Mouse (Mus musculus) thymus, postnatal 36 days (tissue): ENCODE measurements at regions not wholly inside any gene's neighbourhood (a gene's known extent, or its start where the extent isn't known, plus 50 kb on each side); places are given as distances from the start of the nearest gene placed in this dataset.
"Not testable (repeated sequence)": the region's sequence is repeated elsewhere in the genome, so short reads cannot be mapped to it uniquely, and the experiment has no call there.

ENCODE experiments used
- DNase-seq, 2 experiments: peaks; one replicate each; pipeline ENCODE4 v3.0.0; 2022; ENCODE audit warnings: mixed read lengths in 2 of 2

DNA sequence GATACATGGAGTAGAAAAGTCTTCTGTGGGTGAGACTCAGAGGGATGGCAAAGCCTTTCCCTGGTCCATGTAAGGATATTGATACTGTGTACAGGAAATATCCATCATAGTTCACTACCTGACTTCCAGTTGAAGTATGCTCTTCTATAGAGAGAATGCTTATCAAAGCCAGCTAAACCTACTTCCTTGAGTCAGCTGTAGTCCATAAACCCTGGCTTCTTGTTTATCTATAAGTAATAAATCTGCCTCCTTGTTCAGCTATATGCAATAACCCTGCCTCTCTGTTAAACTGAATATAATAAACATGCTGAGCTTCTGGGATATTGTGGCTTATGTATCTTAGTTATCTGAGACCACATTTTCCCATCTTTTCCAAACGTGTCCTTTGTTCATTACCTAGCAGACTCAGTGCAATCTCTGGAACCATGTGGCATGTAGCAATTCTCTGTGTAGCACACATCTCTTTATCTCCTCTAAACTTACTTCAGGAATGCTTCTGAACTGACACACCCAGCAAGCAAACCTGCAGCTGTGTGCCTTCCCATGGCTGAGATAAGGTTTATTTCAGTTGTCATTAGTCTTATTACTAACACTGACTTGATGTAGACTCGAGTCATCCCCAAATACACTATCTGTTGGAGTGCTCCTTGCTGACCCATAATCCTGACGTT, 694.9 kb upstream of the Map3k7 start:
- no peak for DNase-seq

DNA sequence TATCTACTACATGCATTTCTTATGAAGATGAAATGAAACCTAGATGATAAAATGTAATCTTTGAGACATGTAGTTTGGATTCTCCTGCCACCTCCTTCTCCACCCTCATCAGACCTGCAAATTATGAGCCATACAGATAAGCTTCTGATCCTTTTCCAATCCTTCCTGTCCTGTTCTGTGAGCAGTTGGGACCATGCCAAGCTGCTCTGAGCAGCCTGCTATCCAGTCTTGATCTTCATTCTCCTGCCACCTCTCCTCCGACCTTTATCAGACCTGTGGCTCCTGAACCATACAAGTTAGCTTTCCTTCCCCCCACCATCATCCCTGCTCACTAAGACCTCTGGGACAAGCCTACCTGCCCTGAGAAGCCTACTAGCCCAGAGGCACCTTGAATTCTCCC, 689.8 kb upstream of the Map3k7 start:
- DNase-seq: no peak

DNA sequence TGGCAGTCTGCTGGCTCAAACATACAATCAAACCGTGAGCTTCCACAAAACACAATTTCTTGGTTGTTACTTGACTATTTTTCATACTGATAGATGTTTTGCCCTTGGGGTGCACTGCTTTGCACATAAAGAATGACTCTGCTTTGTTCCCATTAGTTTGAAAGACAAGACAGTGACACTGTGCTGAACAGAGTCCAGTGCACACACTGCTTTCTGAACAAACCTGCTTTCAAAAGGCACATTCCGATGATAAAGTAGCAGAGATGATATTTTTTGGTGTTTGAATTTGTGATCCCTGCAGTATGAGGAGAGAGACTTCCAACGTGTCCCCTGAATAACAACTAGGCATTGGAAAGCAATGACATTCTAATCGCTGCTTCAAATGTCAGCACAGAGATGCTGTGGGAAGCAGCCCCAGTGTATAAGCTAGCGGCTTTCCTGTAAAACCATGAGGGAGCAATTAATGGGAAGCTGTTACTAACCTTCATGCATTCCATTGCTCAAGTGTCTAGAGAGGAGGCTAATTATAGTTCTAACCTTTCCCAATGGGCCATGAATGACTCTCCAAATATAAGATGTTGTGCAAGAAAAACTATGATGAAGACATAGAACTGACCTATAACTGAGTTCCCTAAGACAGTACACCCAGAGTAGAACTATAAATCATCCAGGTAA, 673.5 kb upstream of the Map3k7 start:
- DNase-seq: no peak

DNA sequence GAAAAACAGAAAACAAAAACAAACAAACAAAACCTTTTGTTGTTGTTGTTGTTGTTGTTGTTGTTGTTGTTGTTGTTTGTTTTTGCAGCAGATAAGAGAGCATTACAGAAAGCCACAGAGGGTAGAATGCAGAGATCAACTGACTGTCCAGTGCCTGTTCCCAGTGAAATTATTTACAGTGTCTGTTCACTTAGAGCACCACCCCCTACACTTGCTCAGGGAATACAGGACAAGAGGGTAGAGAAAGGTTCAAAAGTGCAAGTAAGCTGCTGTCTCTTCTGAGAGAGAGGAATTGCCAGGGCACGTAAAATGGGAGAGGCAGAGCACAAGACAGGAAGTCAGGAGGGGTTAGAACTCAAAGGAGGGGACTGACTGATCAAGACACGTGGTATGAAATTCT, 670.1 kb upstream of the Map3k7 start:
- no peak for DNase-seq

DNA sequence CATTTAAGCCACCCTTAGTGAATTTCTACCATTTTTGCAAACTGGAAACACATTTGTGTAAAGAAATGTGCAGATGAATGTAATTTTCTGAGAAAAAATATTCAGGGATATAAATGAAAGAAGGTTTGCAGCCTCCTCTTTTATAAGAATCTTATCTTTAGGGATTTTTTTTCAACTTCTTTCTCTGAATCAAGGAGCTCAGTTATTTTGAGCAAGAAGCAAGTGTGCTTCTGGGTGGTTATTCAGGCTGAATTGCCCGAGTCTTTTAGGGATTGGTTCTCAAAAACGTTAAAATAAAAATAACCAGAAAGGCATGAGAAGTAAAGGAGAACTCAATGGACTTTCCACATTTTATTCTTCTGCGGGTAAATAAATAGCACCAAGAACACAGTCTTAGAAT, 666.0 kb upstream of the Map3k7 start:
- no peak for DNase-seq

DNA sequence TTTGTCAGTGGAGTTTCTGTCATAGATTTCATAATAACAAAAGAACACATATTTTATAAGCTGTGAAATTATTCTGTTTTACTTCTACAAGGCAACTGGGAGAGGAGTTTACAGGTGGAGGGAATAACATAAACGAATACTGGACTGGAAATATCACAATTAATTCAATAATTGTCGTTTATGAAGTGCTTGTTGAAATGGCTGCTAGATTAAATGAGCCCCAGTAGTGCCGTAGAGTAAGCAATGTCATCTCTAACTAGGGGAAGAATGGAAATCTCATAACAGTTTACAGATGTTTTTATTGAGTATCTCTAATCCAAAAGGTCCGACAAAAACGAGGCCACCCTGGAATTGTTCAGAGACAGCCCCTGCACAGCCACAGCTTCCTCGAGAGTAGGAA, 644.6 kb upstream of the Map3k7 start:
- no peak for DNase-seq

DNA sequence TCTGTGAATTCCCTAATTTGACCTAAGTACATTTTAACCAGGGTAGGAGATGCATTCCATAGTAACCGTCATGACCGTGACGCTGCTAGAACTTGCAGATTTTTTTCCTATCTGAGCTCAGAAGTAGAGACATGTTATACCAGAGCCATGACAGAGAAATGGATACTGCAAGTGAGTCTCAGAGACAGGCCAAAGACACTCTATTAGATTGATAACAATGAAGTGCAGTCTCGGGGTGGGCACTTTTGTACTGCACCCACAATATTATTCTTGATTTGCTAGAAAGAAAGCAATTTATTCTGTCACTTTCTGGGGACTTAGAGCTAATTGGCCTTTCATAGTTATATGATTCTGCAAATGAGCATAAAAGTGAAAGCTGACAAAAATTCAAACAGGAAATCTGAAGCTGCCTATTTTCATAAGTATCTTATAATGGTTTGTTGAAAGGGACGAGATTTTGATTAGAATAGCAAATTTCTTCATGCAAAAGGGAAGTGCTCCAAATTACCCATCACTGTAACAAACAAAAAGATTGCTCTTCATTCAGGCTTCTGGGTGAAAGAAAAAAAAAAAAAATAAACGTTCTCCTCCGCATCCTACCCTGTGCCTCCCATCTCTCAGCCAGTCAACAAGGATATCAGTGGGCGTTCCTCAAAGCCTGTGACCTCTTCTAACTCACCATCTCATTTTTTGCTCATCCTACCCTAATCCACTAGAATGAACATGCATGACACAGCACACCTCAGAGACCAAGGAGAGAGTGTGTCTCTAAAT, 643.0 kb upstream of the Map3k7 start:
- DNase-seq: no peak

DNA sequence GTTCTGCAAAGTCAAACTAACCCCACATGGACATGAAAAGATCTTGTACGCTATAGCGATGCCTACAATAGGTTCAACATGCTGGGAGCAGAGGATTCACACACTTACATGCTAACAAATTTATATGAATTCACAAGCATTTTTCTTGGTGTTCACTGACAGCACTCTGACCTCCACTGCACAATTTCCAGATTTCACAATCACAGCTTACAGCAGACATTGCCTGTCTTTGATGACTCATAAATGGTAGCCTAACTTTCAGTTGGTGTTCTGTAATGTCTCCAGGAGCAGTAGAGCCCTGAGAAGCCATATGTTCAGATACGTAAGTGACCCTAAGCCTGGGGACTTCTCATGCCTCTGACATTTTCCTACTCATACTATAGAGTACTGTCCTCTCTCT, 640.1 kb upstream of the Map3k7 start:
- DNase-seq: no peak

DNA sequence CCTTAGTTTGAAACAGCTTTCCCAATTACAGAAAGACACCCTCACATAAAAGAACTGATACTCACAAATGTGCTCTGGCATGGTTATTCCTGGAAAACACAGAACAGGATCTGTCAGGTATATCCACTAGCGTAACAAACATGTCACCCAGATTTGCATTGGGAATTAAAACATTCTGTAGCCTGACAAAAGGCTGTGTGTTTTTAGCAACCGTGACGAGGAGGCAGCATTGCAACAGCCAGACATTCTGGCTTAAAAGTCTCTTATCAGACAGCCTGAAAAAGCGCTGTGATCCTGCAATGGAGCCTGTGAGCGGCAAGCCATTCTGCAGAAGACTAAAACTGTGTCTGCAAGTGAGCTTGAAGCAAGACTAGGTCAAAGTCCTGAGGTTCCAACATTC, 635.1 kb upstream of the Map3k7 start:
- DNase-seq: no peak

DNA sequence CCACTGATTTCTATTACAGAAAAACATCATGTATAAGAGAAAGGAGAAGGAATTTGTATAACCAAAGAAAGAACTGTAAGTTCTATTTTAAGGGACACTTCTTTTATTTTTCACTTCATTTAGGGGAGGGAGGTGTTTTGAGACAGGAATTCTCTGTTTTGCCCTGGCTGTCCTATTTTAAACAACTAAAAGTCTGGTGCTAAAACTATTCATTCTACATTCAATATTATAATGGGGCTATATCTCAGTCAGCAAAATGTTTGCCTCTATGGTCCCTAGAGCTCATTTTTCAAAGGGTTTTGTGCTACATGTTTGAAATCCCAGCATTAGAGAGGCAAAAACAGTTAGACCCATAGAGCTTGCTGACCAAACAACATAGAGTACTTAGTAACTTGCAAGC, 632.8 kb upstream of the Map3k7 start:
- no peak for DNase-seq

DNA sequence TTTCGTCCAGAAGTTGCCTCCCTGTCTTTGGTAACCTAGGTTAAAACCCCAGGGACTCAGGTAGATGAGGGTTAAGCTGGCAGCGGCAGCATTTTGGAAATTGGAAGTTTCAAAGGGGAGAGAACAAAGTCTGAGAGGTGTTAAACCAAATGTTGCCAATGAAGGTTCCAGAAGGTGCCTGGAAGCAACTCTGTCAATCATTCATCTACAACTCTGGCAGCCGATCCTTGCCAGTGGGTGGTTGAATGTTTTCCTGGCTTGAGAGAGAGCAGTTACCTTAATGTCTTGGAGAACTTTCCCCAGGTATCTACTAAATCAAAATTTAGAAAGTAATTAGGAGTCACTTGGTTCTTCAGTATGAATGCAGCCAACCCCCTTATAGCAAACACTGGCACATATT, 628.2 kb upstream of the Map3k7 start:
- no peak for DNase-seq

DNA sequence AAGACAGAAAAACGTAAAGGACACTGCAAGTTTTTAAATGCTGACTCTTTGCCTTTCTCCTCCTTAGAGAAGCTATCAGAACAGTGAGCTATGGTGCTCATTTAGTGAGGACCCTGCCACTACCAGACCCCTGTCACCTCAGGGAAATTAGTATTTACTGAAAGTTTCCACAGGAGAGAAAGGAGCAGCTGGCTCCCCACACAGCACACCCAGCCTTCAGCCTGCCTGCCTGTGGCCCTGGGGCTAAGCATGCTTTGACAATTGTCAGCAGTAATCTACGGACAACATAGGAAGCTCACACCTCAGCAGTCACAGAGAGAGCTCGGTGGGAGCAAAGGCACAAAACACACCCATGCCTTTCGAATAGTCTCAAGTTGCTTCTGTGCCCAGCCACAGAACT, 625.9 kb upstream of the Map3k7 start:
- DNase-seq: no peak

DNA sequence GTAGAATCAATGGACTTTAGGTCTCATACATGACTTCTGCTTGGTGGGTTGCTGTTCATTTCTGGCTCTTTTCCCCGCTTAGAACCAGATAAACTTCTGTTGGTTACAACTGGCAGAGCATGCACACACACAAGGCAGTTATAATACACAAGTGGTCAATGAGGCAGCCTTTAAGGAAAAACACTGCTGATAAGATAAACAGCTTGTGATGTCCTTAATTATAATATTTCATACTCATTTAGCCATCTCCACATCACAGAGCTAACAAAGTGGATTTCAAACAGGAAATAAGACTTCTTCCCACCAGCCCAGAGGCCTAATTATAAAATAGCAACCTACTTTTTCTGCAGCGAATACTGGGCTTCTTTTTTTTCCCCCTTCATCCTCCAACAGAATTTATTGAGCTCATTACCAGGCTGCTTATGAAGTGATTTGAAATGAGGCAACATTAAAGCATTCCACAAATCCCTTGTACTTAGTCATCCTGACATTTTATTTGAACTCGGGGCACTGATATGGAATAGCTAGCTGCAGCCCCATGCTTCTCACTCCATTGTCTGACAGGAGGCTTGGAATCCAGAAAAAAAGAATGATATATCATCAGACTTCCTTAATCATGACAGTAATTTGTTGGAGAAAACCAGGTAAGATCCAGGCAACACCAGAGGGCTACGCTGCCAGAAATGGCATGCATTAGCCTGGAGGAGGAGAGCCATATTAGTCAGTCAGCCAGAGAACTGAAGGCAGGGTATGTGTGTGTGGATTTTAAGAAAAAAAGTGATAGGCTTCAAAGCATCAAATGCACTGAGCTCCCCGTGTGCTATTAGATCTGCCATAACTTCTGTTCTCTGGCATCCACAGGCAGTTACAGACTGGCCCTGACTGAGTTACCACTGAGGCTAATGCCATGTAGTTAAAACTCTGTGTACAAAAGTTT, 620.3 kb upstream of the Map3k7 start:
- DNase-seq: no peak

DNA sequence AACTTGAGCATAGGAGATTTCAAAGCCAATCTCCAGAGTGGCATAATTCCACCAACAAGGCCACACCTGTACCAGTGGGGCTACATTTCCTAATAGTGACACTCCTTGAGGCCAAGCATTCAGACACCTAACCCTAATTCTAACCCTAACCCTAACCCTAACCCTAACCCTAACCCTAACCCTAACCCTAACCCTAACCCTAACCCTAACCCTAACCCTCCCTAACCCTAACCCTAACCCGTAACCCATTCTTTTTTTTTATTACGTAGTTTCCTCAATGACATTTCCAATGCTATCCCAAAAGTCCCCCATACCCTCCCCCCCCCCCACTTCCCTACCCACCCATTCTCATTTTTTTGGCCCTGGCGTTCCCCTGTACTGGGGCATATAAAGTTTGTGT, 609.9 kb upstream of the Map3k7 start:
- not testable (repeated sequence) for DNase-seq

DNA sequence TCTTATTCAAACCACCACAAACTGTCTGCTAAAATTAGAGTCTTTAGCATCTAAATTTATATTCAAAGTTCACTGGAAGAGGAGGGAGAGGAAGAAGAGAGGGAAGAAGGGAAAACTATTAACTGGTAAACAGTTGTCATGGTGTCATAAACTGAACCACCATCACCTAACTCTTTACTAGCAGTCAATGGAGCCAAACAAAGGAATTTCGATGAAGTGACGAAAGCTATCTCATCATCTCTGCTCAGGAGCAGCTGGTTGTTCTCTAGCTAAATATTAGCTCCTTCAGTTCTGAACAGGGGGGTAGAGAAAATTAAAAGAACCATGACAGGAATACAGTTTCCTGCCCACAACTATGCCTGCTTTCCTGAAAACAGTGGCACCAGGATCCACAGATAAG, 608.9 kb upstream of the Map3k7 start:
- DNase-seq: no peak

DNA sequence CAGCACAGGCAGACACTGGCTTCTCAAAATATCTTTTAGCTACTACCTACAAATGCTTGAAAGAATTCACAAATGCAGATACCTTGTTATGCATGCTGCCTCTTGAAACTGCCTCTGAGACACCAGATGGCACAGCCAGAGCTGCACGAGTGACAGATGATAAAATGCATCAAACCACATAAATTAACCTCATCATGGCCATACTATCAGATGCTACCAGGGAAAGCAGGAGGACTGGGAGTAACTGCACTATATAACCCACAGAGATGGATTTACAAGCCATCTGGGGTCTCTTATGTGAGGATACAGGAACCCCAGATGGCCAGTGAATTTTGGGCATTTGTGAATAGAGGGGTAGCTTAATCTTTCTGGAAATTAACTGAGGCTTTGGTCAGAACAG, 597.7 kb upstream of the Map3k7 start:
- DNase-seq: no peak

DNA sequence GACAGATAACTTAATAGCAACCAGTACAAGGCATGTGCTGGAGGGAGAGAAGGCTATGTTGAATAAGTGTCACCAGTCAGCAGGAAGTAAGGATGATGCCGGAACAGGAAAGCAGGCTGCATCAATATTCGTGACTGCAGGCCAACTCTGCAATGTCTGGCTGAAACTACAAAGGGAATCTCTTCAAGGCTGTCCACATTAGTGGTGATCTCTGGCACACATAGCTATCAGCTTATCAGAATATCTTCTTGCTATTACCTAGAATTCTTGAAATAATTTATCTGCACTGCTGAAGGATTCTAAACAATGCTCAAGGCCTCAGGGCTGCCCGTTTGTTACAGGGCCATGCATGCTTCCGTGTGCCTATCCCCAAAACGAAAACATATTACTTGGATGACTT, 596.9 kb upstream of the Map3k7 start:
- DNase-seq: no peak

DNA sequence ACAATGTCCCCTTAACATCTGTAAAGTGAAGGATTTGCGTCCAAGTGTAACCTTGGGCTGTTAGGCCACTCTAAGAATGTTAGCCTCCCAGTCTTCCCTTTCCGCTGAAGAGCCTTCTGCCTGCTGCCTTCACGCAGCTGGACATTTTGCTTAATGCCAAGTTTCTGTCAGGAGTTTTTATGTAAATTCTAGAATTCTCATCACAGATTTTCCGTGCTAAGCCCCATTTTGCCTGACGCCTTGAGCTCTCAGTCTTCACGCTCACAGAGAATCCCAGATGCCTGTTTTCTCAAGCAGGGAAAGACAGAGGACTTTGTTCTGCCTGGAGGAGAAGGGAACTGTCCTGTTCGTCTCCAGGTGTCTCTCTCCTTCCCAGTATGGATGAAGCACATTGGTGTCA, 593.8 kb upstream of the Map3k7 start:
- no peak for DNase-seq

DNA sequence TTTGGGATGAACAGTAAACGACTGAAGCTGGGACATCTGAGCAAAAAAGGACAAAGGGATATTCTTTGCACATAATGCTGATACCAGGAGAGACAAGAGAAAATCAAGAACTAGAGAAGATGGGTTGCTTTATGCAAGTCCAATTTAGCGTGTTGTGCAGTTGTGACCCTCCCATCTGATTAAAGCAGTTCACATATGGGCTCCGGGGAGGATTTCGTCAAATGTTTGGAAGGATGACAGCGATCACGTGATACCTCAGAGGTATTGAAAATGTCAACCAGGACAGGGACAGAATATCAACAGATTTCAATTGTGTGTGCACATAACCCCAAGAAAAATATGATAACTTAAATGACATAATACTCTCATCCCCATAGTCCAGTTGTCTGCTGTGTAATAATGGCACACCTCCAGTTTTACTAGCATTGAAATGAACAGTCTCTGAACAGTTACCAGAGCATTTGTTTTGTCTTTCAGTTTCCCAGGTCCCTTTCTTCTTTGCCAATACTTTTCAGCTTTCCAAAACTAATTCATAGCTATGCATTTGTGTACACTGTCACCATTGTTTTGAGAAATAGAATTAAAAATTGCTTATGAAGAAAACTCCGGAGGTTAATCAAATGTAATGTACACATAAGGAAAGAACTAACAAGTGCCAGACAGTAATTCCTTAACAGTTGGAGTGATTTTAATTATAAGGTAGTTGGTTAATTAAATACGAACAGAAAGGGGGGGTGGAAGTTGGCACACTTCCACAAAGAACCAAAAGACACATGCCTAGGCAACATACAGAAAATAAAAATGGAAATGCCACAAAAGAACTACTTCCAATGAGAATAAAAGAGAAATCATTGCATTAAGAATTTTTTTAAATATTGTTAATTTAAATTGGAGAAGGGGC, 582.6 kb upstream of the Map3k7 start:
- no peak for DNase-seq

DNA sequence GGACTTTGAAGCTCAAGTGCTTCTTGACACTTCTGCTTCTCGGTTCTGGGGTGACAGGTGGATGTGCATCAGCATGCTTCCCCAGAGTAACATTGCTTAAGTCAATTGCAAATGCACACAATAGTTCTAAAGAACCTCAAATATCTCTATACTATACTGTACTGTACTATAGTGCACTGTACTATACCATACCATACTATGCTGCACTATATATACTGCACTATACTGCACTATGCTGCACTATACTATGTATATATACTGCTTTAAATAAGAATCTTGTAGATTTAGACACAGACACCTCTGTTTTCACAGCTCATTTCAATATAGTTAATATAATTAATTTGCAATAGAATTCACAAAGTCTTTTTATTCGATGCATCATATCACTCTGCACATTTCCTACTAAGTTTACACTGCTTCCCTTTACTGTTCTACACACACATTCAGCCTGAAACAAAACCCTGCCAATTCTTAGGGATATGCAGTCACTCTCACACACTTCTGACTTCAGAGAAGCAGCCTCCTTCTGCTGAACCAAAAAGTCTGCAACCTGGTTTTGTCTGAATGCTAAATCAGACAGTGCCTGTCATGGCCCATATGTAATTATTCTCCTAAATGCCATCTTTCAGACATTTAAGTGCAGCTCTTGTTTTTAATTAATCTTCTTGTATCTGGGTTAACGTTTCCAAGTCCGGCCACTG, 570.8 kb upstream of the Map3k7 start:
- DNase-seq: no peak

DNA sequence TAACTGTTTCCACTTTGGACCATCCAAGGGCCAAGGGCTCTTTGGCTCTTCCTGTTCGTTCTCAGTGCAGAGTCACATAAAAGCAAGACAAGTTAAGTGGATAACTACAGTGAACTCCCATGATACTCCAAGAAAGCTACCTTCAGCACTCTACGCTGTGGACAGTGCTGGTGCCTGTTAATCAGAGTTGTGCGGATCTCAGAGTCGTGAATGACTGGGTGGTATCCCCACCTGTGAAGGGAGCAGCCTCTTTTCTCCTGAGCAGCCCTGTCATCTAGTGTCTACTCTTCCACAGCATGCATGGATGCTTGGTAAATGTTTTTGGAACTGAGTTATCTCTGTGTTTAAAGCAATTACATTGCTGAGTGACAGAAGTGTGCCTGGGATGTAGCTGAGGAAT, 568.4 kb upstream of the Map3k7 start:
- DNase-seq: no peak
